Mouse (Mus musculus) cerebellum, adult 2 months (tissue): Measurements from ENCODE around the gene Lmnb2.

Experiments used
- CTCF ChIP-seq: fragments of 200-500 bp; IDR thresholded peaks from 2 replicates; pipeline ENCODE4 v1.5.1; 2011; ENCODE audit warnings: low read depth, mild to moderate bottlenecking, control low read depth, low read length, moderate library complexity, borderline replicate concordance; ENCODE audit not compliant: insufficient read depth
- POLR2A ChIP-seq: fragments of 200-500 bp; IDR thresholded peaks from 2 replicates; pipeline ENCODE4 v1.6.1; 2011; ENCODE audit warnings: low read length, control low read depth, borderline replicate concordance; ENCODE audit not compliant: insufficient read depth

GRCm38 (mm10) chr10:80876594-80876993 is 41.5 kb downstream of the Lmnb2 start:
- TF ChIP-seq POLR2A: no peak
- TF ChIP-seq CTCF: no peak
